Mouse (Mus musculus) cerebellum, adult 8-10 months (tissue): Measurements from ENCODE around the gene Ehd1.

ENCODE experiments used
- DNase-seq: peaks from one replicate; pipeline ENCODE4 v3.0.0; 2022

The Ehd1 gene

DNA sequence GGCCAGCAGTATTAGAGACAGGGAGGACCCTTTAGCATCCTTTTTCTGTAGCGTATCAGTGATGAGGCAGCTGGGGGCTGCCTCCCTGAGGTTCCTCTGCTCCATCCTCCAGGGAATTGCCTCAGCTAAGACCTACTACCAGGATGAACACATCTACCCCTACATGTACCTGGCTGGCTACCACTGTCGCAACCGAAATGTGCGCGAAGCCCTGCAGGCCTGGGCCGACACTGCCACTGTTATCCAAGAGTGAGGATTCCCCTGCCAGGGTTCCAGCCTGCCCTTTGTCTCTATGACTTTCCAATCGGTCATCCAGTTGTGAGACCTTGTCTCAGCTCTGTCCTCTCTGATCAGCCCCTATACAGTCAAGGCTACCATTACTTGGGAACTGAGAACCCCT lies 61.6 kb downstream of the Ehd1 start:
- no peak for DNase-seq

DNA sequence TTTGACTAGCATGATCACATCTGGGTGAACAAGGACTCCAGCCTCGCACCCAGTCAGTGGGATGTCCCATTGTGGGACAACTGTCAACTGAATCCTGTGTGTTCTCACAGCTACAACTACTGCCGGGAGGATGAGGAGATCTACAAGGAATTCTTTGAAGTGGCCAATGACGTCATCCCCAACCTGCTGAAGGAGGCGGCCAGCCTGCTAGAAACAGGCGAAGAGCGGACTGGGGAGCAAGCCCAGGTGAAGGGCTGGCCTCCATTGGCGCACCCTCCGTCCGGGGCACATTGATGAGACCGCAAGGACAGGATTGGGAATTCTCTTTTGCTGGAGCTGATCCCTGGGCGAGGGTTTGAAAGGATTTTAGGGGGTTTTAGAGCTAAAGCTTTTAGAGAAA lies 62.2 kb downstream of the Ehd1 start:
- no peak for DNase-seq

DNA sequence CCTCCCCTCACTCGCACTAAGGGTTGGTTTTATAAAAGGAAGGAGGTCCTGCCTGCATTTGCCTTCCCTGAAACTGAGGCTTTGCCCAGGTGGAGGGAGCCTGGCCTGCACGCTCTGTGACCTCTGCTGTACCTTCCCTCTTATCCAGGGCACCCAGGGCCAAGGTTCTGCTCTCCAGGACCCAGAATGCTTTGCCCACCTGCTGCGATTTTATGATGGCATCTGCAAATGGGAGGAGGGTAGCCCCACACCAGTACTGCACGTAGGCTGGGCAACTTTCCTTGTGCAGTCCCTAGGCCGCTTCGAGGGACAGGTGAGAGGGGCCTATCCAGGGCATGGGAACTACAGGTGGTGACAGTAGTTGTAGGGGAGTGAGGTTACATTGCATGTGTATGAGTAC lies 62.7 kb downstream of the Ehd1 start:
- no peak for DNase-seq

DNA sequence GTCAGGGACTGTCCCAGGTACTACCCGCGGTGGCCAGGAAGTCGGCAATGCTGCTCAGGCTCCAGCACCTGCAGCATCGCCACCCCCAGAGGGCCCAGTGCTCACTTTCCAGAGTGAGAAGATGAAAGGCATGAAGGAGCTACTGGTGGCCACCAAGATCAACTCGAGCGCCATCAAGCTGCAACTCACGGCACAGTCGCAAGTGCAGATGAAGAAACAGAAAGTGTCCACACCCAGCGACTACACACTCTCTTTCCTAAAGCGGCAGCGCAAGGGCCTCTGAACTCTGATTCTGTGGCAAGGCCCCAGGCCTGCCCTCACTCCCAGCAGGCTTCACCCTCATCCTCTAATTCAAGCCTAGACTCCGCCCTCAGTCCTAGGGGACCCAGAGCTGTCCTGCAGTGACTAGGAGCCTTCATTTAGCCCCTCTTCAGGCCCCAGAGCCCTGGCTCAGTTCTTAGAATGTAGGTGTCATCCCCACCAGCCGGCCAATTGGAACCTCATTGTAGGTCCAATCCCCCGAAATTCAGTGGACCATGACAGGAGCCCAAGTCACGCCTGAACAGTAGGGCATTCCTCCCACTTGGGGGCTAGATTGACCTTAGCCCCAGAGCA lies 63.5 kb downstream of the Ehd1 start:
- DNase-seq, result no peak

DNA sequence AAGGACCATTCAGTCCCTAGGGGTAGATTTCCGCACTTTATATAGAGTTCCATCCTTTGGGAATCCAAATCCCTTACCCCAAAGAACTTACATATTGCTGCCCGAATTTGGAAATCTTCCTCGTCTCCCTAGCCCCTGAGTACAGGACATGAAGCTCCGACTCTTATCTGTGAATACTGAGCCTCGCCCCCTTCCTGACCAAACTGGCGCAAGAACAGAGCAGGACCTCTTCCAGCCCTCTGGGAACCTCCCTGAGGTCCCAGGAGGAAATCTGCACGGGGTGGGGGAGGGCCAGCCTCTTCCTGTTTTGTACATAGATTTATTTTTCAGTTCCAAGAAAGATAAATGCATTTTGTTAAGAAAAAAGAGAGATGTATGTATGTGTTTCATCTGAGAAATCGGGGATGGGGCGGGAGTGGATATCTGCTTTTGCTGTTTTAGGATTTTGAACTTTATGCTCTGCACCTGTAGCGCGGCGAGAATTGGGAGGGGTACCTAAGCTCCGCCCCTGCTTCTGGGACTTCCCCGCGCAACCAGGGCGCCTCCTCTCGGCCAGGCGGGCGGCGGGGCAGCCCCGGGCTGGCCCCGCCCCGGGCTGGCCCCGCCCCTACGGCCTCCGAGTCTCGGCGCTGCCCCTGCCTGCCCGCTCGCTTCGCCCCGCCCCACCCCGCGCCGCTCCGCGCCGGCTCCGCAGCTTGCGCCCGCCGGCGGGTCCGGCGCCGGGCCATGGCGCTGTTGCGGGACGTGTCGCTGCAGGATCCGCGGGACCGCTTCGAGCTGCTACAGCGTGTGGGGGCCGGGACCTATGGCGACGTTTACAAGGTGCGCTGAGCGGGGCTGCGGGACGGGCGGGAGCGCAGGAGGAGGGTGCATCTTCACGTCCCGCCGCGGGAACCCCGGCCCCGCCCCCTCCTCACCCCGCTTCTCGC lies 64.3 kb downstream of the Ehd1 start, which contains the start of gene Map4k2:
Gene Map4k2 (plus strand): TSS at position 612 of the 929 bp plus-strand sequence.
- peak; percentile 81 for DNase-seq

DNA sequence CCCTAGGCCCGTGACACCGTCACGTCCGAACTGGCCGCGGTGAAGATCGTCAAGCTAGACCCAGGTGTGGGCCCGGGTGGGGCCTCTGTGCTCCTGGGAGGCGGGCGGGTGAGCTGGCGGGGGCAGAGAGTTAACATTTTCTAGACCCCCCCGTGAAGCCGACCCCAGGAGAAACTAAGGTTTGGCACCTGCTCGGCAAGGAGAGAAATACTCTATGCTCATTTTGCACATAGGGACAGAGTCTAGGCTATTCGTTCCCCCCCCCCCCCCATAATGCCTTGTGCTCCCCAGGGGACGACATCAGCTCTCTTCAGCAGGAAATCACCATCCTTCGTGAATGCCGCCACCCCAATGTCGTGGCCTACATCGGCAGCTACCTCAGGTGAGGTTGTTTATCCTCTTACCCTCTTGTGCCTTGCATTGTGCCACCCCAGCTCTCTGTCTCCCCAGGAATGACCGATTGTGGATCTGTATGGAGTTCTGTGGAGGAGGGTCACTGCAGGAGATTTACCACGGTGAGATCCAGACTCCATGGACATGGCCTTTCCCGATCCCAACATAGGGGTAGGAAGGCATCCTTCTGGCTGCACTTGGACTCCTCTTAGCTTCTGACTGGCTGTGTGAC lies 65.0 kb downstream of the Ehd1 start:
- no peak for DNase-seq

DNA sequence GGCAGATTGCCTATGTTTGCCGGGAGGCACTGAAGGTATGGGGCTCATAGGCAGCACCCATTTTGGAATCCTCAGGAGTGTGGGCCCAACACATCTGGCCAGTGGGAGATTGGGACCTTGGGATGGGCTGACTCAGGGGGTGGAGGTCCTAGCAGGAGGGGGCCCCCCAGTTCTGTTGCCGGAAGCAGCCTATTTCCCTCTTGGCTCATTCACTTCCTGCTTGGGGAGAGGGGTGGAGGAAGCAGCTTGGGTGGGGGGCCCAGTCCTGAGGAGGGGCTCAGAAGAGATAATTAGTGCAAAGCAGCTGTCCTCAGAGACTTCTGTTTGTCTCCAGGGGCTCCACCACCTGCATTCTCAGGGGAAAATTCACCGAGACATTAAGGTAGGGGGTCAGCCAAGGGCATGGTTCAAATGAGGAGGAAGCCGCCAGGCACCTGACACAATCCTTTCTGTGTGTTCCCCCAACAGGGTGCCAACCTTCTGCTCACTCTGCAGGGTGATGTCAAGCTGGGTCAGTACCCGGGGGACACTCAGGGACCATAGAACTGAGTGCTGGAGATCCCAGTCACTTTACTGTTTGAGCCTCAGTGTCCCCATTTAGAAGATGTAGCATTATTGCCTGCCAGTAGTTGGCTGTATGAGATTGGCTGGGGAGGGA lies 65.9 kb downstream of the Ehd1 start:
- no peak for DNase-seq

DNA sequence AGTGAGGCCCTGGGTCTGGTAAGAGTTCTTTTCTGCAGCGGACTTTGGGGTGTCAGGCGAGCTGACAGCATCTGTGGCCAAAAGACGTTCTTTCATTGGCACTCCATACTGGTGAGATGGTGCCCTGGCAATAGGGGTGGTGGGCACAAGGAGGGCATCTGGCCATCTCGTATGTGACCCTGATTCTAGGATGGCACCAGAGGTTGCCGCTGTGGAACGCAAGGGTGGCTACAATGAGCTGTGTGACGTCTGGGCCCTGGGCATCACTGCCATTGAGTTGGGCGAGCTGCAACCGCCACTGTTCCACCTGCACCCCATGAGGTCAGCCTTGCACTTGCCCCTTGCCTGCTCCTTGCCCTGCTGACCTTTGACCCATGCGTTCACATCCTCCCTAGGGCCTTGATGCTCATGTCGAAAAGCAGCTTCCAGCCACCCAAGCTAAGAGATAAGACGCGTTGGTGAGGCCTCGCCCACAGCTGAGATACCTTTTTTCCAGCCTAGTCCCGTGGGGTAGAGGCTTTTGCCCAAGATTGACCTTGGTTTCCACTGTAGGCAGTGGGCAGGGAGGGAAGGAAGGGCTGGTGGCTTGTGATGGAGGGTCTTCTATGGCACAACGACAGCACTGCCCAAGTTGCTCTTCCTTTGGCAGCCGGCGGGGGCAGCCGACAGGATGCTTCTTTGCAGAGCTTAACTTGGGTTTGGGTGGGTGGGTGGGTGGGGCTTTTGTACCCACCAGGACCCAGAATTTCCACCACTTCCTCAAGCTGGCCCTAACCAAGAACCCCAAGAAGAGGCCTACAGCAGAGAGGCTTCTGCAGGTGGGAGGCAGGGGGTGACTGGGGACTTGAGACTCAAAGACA lies 66.8 kb downstream of the Ehd1 start:
- DNase-seq, result peak; percentile 37

DNA sequence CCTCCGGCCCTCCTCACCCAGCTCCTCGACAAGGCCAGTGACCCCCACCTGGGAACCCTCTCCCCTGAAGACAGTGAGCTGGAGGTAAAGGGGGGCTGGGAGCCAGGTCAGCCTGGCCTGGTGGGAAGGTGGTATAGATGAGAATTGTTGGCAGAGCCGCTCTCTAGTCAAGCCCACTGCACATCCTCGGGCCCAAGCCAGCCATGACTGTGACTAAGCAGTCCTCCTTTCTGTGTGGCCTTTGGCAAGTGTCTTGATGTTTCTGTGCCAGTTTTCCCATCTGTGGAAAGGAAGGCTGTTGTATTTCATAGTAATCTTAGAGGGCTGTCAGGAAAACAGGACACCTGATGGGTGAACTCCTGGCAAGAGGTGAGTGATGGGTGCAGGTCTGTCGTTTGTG lies 67.5 kb downstream of the Ehd1 start:
- DNase-seq, result peak; percentile 53

DNA sequence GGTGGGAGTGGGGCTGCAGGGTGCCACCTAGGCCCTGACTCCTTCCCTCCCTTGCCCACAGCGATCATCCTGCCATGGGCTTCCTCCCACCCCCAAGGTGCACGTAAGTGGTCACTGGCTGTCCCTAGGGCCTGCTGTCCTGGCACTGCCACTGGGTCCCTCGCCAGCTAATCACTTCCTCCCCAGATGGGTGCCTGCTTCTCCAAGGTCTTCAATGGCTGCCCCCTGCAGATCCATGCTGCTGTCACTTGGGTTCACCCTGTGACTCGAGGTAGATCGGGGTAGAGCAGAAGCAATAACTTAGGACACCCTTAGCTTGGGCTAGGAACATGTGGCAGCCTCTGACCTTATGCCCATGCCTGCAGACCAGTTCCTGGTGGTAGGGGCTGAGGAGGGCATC lies 69.5 kb downstream of the Ehd1 start:
- no peak for DNase-seq

DNA sequence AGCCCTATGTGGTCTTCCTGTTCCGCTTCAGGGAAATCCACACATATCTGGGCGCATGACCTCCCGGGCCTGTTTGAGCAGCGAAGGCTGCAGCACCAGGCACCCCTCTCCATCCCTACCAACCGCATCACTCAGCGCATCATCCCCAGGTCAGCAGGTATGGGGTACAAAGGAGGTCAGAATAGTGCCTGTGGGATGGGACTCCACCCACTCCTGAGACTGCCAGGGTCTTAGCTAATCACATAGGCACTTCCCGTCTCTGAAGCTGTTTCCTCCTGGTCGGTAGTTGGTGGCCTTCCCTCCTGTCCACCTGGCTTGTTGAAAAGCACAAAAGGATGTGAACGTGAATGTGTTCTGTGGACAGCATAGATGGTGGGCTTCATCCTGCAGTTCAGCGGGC lies 70.1 kb downstream of the Ehd1 start:
- DNase-seq, result no peak

DNA sequence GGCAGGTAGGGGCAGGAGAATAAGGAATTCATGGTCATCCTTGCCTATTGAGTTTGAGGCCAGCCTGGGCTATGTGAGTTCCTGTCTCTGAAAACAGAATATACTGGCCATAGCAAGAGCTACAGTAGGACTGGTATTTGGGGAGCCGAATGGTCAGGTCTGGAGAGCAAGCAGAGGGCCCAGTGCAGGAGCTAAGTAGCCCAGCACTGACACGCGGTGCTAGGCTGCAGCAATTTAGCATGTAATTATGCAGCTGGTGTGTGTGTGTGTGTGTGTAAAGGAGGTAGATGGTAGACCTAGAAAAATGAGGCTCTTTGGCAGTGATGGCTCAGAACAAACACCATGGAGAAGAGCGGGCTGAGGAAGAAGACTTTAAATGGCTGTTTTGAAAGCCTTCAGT lies 71.1 kb downstream of the Ehd1 start:
- no peak for DNase-seq

DNA sequence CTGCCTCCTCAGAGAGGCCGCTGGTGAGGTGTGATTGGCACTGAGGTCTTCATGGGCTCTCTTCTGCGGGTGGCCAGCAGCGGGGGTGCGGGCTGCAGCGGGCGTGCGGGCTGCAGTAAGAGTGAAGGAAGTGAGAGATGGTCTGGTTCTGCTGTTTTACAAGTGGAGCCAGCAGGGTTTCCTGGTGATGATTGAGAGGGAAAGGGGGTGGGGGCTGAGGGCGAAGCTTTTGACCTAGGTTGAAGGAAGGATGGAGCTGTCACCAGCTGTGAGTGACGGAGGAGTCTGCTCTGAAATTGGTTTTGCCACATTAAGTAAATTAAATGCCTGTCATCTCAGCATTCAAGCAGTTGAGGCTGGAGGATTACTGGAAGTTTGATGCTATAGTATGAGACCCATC lies 72.2 kb downstream of the Ehd1 start:
- DNase-seq, result no peak

DNA sequence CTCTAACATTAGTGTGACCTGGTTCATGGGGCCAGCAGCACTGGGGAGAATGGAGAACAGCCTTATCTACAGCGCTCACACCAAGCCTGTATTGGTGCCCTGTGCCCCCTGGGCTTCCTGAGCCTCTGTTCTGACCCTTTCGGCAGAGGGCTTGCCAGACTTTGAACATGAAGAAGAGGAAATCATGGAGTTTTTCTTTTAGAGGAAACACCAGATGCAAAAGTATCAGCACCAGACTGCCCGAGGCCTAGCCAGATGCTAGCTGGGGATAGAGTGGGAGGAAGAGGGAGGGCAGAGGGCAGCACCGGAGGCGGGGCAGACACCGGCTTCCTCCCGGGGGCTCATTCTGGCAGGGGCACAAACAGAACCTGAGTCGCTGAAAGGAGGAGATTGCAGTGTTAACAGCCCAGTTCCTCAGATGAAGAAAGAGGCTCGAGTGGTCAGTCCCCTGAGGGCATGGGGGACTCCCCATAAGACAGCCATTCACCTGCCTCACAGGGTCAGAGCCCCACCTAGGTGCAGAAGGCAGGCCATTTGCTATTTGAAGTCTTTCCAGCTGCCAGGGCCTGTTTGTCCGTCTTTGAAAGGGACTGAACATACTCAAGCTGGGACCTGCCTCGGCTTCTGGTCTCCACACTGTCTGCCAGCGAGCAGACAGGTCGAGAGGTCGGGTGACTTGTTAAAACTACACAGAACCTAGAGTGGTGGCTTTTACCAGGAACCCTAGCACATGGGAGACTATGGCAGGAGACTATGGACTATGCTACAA lies 72.9 kb downstream of the Ehd1 start:
- DNase-seq, result no peak
